Mouse (Mus musculus): ENCODE data around the gene Lypd6b.

The Lypd6b gene

DNA sequence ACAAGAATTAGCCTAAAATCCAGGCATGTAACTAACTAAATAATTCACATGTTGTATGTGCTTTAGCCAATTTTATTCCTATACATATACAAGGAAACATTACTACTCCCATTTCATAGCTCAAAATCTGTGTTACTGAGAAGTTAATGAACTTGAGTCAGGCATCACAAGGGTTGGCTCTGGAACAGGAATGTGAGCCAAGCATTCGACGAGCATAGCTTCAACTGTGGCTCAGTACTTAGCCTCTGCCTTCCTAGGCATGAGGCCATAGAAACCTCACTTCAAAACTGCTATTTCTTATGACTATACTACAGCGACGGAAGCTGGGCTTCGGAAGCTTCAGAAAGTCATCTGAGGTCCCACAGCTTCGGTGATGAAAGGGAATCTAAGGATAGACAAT lies 152.9 kb downstream of the Lypd6b start:
- no peak for DNase-seq (ENCODE audit: low read depth, low spot score)

DNA sequence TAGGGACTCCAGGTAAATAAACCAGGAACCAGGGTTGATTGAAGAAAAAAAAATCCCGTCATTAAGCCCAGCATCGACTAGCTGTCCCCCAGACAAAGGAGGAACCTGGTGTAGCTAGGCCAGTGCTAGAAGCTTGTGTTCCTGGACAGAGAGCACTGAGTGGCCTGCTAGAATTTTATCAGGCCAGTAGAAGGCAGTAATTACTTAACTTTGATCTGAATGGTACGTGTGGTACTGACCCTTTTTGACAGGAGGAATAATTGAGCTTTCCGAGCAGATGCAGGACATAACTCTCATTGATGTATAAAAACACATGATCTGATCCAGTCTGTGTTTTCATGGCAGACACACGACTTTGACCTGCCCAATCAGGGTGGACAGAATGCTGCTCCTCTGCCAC lies 154.6 kb downstream of the Lypd6b start:
- no peak for DNase-seq (ENCODE audit: low read depth, low spot score)

DNA sequence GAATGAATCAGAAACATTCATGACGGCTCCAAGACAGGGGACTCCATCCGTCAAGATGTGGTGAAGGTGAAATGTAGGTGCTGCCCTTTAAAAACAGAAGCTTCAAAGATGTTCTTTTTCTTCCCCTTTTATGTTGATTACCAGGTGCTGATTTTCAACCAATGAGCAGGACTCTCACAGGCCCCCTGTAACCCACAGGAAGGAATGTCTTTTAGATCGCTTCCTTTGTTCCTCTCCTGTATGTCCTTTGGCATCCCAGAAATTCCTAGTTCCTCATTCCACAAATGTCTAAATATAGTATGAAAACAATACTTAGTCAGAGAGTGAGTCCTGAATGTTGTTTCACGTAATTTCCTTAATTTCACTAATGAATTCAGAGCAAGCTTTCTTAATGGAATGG lies 164.2 kb downstream of the Lypd6b start:
- no peak for DNase-seq (ENCODE audit: low read depth, low spot score)

GRCm38 (mm10) chr2:49952632-49953293 lies 165.3 kb downstream of the Lypd6b start:
- DNase-seq (ENCODE audit: low read depth, low spot score), result no peak

GRCm38 (mm10) chr2:49957449-49957848 lies 170.0 kb downstream of the Lypd6b start:
- DNase-seq (ENCODE audit: low read depth, low spot score), result no peak

- no peak for DNase-seq (ENCODE audit: low read depth, low spot score)
These were observed 174.5 kb downstream of the Lypd6b start for GRCm38 (mm10) chr2:49961991-49962390.

GRCm38 (mm10) chr2:49964899-49965298 lies 177.4 kb downstream of the Lypd6b start:
- no peak for DNase-seq (ENCODE audit: low read depth, low spot score)

DNA sequence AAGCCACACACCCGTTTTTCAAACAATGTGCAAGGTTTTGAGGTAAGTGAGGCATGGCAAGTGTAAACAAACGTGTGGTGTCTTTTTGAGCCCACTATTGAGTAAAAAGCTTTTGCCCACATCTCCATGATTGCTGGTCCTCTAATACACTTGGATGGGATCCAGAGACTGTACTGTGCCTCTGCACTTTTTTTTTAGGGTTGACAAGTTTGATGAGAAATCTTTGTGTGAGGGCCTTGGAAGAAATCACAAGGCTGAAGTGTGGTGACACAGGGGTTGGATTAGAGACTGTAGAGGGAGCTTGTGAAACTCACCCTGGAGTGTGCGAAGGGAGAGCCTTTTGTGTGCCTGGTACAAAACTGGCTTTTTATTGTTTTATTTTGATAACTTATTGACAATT lies 180.3 kb downstream of the Lypd6b start:
- no peak for DNase-seq (ENCODE audit: low read depth, low spot score)

- no peak for DNase-seq (ENCODE audit: low read depth, low spot score)
These were observed 183.5 kb downstream of the Lypd6b start for GRCm38 (mm10) chr2:49970990-49971389.

- no peak for DNase-seq (ENCODE audit: low read depth, low spot score)
These were observed 191.1 kb downstream of the Lypd6b start for GRCm38 (mm10) chr2:49978606-49979005.

- no peak for DNase-seq (ENCODE audit: low read depth, low spot score)
These were observed 192.5 kb downstream of the Lypd6b start for GRCm38 (mm10) chr2:49979991-49980390.

- no peak for DNase-seq (ENCODE audit: low read depth, low spot score)
These were observed 195.5 kb downstream of the Lypd6b start for GRCm38 (mm10) chr2:49983021-49983420.

GRCm38 (mm10) chr2:49984780-49985179 lies 197.3 kb downstream of the Lypd6b start:
- no peak for DNase-seq (ENCODE audit: low read depth, low spot score)

- no peak for DNase-seq (ENCODE audit: low read depth, low spot score)
These were observed 208.4 kb downstream of the Lypd6b start for GRCm38 (mm10) chr2:49995841-49996240.

GRCm38 (mm10) chr2:49997216-49997615 lies 209.7 kb downstream of the Lypd6b start:
- DNase-seq (ENCODE audit: low read depth, low spot score), result no peak

Data from c-Kit-negative CD71-positive TER-119-positive erythroid progenitor cells, embryonic 14.5 days (primary cell).